Mouse (Mus musculus) kidney, postnatal 0 days (tissue): ENCODE data around the gene 1110032A03Rik. TPM values are rescaled to one million over a fixed set of nuclear protein-coding genes. Genes with fewer than 3 reads are reported as not detected.

Source experiments
- ATAC-seq: fragments of 200-750 bp; cut with Nextera tagmentation; replicated peaks from 2 replicates; pipeline ENCODE4 v1.8.0; 2017; ENCODE audit warnings: low read depth, moderate number of reproducible peaks, moderate TSS enrichment, moderate library complexity; ENCODE audit not compliant: low FRiP score
- DNase-seq: peaks from one replicate; pipeline ENCODE4 v3.0.0-alpha.2; 2016; ENCODE audit warnings: low spot score
- H3K27ac ChIP-seq: fragments of 300-500 bp; sonication (generic); 2 replicates; pipeline ENCODE4 v1.5.1; 2014; ENCODE audit warnings: mild to moderate bottlenecking
- H3K27me3 ChIP-seq: fragments of 300-500 bp; sonication (generic); 2 replicates; pipeline ENCODE4 v1.6.1; 2014; ENCODE audit warnings: low read length, mixed read lengths; ENCODE audit not compliant: insufficient read depth
- H3K36me3 ChIP-seq: fragments of 300-500 bp; sonication (generic); 2 replicates; pipeline ENCODE4 v1.6.1; 2014; ENCODE audit warnings: low read length, mixed read lengths; ENCODE audit not compliant: insufficient read depth
- H3K4me1 ChIP-seq: fragments of 300-500 bp; sonication (generic); replicated peaks from 2 replicates; pipeline ENCODE4 v1.6.1; 2014; ENCODE audit warnings: antibody characterized with exemption, low read length, mixed read lengths; ENCODE audit not compliant: insufficient read depth
- H3K4me2 ChIP-seq: fragments of 300-500 bp; sonication (generic); 2 replicates; pipeline ENCODE4 v1.6.1; 2014; ENCODE audit warnings: mild to moderate bottlenecking, low read length, moderate library complexity, mixed read lengths
- H3K4me3 ChIP-seq: fragments of 300-500 bp; sonication (generic); replicated peaks from 2 replicates; pipeline ENCODE4 v1.5.1; 2014; ENCODE audit warnings: low read depth, low read length
- H3K9ac ChIP-seq: fragments of 300-500 bp; sonication (generic); 2 replicates; pipeline ENCODE4 v1.6.1; 2014; ENCODE audit warnings: low read depth, low read length
- H3K9me3 ChIP-seq: fragments of 300-500 bp; sonication (generic); replicated peaks from 2 replicates; pipeline ENCODE4 v1.6.1; 2016; ENCODE audit warnings: low read length, inconsistent platforms, mixed read lengths
- CTCF ChIP-seq: IDR thresholded peaks from 2 replicates; pipeline ENCODE4 v1.5.1; 2016; ENCODE audit warnings: antibody characterized with exemption, low read depth, mild to moderate bottlenecking, moderate library complexity
- WGBS: fragments of 180-500 bp; shearing (Covaris S2); extraction: QIAGEN DNeasy Blood & Tissue Kit; methylation state at CpG from one replicate; pipeline ENCODE4 v1.1.7; 2014; 5-methylcytosine and 5-hydroxymethylcytosine counted together
- polyA plus RNA-seq: library from polyadenylated mRNA; unstranded; fragments of >200 nt; fragmentation: Nextera tagmentation; extraction: Ambion mirVana; gene quantifications from 2 replicates; pipeline ENCODE4 v1.2.1, GENCODE M21; 2015

1110032A03Rik gene
- polyA plus RNA-seq, 1 experiment from 2014 or later, result 62.9 TPM

GRCm38 (mm10) chr9:50752054-50752602 is 23.2 kb downstream of the 1110032A03Rik start, which contains the start of gene Hspb2:
TSS of gene Hspb2 (minus strand) at chr9:50752354.
- no peak for TF ChIP-seq CTCF
- H3K4me3 ChIP-seq, result peak within 1 kb of the TSS; percentile 17; the same call in 1 of the 2 replicates
- H3K27me3 ChIP-seq, result no peaks in the 10 kb centered on the region
- peaks cover 17% of the 10 kb centered on the region for H3K4me1 ChIP-seq
- 60% methylated on average over 14 of the region's 14 CpGs for WGBS
- ATAC-seq (peak; percentile 16; the same call in 1 of the 2 replicates), DNase-seq (no peak)
- H3K27ac ChIP-seq, result peak within 1 kb of the TSS; percentile 86
- peak within 1 kb of the TSS; percentile 49; the same call in 1 of the 2 replicates for H3K9ac ChIP-seq
- no peaks in the 10 kb centered on the region for H3K9me3 ChIP-seq
- H3K36me3 ChIP-seq, result no peaks in the 10 kb centered on the region
- H3K4me2 ChIP-seq, result peak within 1 kb of the TSS; percentile 35

- Histone ChIP-seq H3K36me3 (no peaks in the 10 kb centered on the region), H3K9me3 (no peaks in the 10 kb centered on the region), H3K4me3 (no peak within 1 kb of the TSS), H3K9ac (0 out of 2 replicates have a peak within 1 kb of the TSS, but pooled peaks have one; percentile 13), H3K27me3 (no peaks in the 10 kb centered on the region), H3K4me1 (peaks cover 17% of the 10 kb centered on the region), H3K27ac (peak within 1 kb of the TSS; percentile 86), H3K4me2 (peak within 1 kb of the TSS; percentile 35)
- no peak for TF ChIP-seq CTCF
- no peak for DNase-seq
- ATAC-seq, result no peak
- WGBS, result 75% methylated on average over 22 of the region's 22 CpGs
Measured at GRCm38 (mm10) chr9:50751323-50751722, 24.0 kb downstream of the 1110032A03Rik start, which contains the start of gene Cryab. TSS of gene Cryab (plus strand) at chr9:50751325.

- Histone ChIP-seq H3K4me3 (no peak overlapping the region), H3K9ac (no peak overlapping the region), H3K4me2 (no peak overlapping the region), H3K36me3 (no peaks in the 10 kb centered on the region), H3K27me3 (no peaks in the 10 kb centered on the region), H3K9me3 (no peaks in the 10 kb centered on the region), H3K4me1 (peaks cover 17% of the 10 kb centered on the region), H3K27ac (no peak overlapping the region)
- no peak for ATAC-seq
- no peak for DNase-seq
- WGBS, result 57% methylated on average over 6 of the region's 6 CpGs
- TF ChIP-seq CTCF, result no peak
Measured at GRCm38 (mm10) chr9:50750706-50751105, 24.6 kb downstream of the 1110032A03Rik start.

GRCm38 (mm10) chr9:50746214-50746677 is 29.1 kb downstream of the 1110032A03Rik start, which contains the start of gene 2310030G06Rik:
TSS of gene 2310030G06Rik (minus strand) at chr9:50746536.
- under 1% methylated on average over 19 of the region's 19 CpGs for WGBS
- H3K4me1 ChIP-seq, result 0 out of 2 replicates have a peak, but pooled peaks cover under 1% of the 10 kb centered on the region
- peak; percentile 84 for ATAC-seq
- H3K4me3 ChIP-seq, result peak within 1 kb of the TSS; percentile 48
- peak; percentile 84 for DNase-seq
- no peaks in the 10 kb centered on the region for H3K9me3 ChIP-seq
- no peaks in the 10 kb centered on the region for H3K36me3 ChIP-seq
- TF ChIP-seq CTCF, result peak; percentile 58
- peak within 1 kb of the TSS; percentile 68 for H3K4me2 ChIP-seq
- peak within 1 kb of the TSS; percentile 89 for H3K27ac ChIP-seq
- H3K27me3 ChIP-seq, result no peaks in the 10 kb centered on the region
- peak within 1 kb of the TSS; percentile 32 for H3K9ac ChIP-seq

GRCm38 (mm10) chr9:50745806-50746205 is 29.5 kb downstream of the 1110032A03Rik start:
- 0 out of 2 replicates have a peak, but pooled peaks have one; percentile 25 for ATAC-seq
- TF ChIP-seq CTCF, result no peak
- peak overlapping the region; percentile 32 for H3K9ac ChIP-seq
- peak; percentile 16 for DNase-seq
- no peaks in the 10 kb centered on the region for H3K36me3 ChIP-seq
- no peaks in the 10 kb centered on the region for H3K9me3 ChIP-seq
- H3K4me2 ChIP-seq, result peak overlapping the region; percentile 68
- H3K4me3 ChIP-seq, result peak overlapping the region; percentile 48
- no peaks in the 10 kb centered on the region for H3K27me3 ChIP-seq
- 11% methylated on average over 7 of the region's 7 CpGs for WGBS
- peak overlapping the region; percentile 89 for H3K27ac ChIP-seq
- H3K4me1 ChIP-seq, result no peaks in the 10 kb centered on the region

- no peaks in the 10 kb centered on the region for H3K36me3 ChIP-seq
Measured at GRCm38 (mm10) chr9:50742744-50743143, 32.6 kb downstream of the 1110032A03Rik start.

More at GRCm38 (mm10) chr9:50742744-50743143, 32.6 kb downstream of the 1110032A03Rik start:
- Histone ChIP-seq H3K9me3 (no peaks in the 10 kb centered on the region), H3K4me1 (no peaks in the 10 kb centered on the region), H3K27ac (no peak overlapping the region), H3K4me2 (no peak overlapping the region), H3K27me3 (no peaks in the 10 kb centered on the region), H3K9ac (no peak overlapping the region), H3K4me3 (no peak overlapping the region)
- 68% methylated on average over 2 of the region's 2 CpGs for WGBS
- TF ChIP-seq CTCF, result no peak
- ATAC-seq (no peak), DNase-seq (no peak)
